Mouse (Mus musculus): Measurements from ENCODE around the gene Zfp598. TPM values are rescaled to one million over a fixed set of nuclear protein-coding genes. Genes with fewer than 3 reads are reported as not detected.

Zfp598 gene
- polyA plus RNA-seq, 1 experiment: 42.1 TPM

DNA sequence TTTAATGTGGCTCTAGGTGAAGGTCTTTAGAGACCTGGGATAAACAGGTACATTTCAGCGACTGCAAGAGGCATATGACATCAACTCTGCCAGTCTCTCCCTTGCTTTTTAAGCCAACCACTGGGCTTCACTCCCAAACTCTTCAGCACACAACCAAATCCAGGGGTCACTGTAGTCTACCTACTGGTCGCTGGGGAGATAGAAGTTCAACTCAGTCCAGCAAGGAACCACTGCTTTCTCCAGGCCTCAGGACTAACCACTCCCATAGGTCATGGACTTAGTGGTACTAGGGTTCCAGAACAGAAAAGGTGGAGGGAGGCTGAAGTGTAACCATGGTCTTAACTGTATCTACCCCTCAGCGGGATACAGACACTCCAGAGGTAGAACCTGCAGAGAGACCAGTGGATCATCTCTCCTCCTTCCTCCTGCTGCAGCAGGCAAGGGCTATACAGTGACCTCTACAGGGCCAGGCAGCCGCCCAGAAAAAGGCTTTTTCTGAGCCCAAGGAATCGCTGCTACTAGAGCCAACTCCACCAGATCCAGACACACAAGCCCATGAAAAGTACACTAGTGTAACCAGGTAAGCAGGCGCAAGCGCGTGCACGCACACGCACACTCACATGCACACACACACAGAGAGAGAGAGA, 20.6 kb upstream of the Zfp598 start:
- no peaks in the 10 kb centered on the region for H3K36me3 ChIP-seq (ENCODE audit: control insufficient read depth, insufficient read depth, low read length, poor library complexity, severe bottlenecking)
- H3K27ac ChIP-seq (ENCODE audit: insufficient read depth, low read length): no peak overlapping the region
- peaks cover 10% of the 10 kb centered on the region for H3K4me1 ChIP-seq (ENCODE audit: control insufficient read depth, insufficient read depth, low read length)
- no peak overlapping the region for H3K9ac ChIP-seq (ENCODE audit: low read depth, poor library complexity, severe bottlenecking)
- no peaks in the 10 kb centered on the region for H3K27me3 ChIP-seq (ENCODE audit: control insufficient read depth, insufficient read depth, low read length, poor library complexity, severe bottlenecking)
- TF ChIP-seq POLR2A (IDR thresholded peaks at IDR 0.05; ENCODE audit: insufficient read depth, low read length): no peak
- no peak for TF ChIP-seq CTCF (IDR thresholded peaks at IDR 0.05; ENCODE audit: low read depth, low read length)
- TF ChIP-seq EP300 (IDR thresholded peaks at IDR 0.05; ENCODE audit: insufficient read depth, low read depth, low read length): no peak
- no peak overlapping the region; the same call in 1 of the 2 replicates for H3K4me3 ChIP-seq (ENCODE audit: low read depth, low read length)
- no peaks in the 10 kb centered on the region for H3K9me3 ChIP-seq (replicated peaks; ENCODE audit: control insufficient read depth, insufficient read depth, low read length, poor library complexity, severe bottlenecking)

DNA sequence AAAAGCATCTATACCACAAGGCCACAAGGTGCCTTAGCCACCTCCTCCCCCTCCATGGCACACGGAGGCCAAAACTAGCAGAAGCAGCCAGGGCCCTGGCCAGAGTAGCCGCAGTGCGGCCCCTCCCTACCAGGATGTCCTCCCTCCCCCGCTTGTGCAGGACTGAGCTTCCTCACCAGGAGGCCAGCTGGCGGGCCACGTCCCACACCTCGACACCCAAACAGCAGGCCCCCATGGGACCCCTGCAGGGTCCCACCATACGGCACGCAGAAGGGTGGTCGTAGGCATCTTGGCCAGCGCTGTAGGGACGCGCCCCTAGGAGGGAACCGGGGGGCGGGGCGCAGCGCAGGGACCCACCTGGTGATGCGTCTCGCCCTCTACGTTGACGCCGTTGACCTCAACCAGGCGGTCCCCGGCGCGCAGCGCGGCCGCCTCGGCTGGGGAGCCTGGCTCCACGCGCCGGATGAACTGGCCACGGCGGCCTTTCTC, 19.9 kb upstream of the Zfp598 start:
- H3K4me3 ChIP-seq (ENCODE audit: low read depth, low read length): peak overlapping the region; percentile 68
- TF ChIP-seq POLR2A (IDR thresholded peaks at IDR 0.05; ENCODE audit: insufficient read depth, low read length) (no peak), EP300 (IDR thresholded peaks at IDR 0.05; ENCODE audit: insufficient read depth, low read depth, low read length) (no peak), CTCF (IDR thresholded peaks at IDR 0.05; ENCODE audit: low read depth, low read length) (no peak)
- H3K36me3 ChIP-seq (ENCODE audit: control insufficient read depth, insufficient read depth, low read length, poor library complexity, severe bottlenecking): no peaks in the 10 kb centered on the region
- H3K4me1 ChIP-seq (ENCODE audit: control insufficient read depth, insufficient read depth, low read length): peaks cover 8% of the 10 kb centered on the region
- no peaks in the 10 kb centered on the region for H3K27me3 ChIP-seq (ENCODE audit: control insufficient read depth, insufficient read depth, low read length, poor library complexity, severe bottlenecking)
- H3K9ac ChIP-seq (ENCODE audit: low read depth, poor library complexity, severe bottlenecking): peak overlapping the region; percentile 83
- H3K27ac ChIP-seq (ENCODE audit: insufficient read depth, low read length): no peak overlapping the region
- H3K9me3 ChIP-seq (replicated peaks; ENCODE audit: control insufficient read depth, insufficient read depth, low read length, poor library complexity, severe bottlenecking): no peaks in the 10 kb centered on the region

DNA sequence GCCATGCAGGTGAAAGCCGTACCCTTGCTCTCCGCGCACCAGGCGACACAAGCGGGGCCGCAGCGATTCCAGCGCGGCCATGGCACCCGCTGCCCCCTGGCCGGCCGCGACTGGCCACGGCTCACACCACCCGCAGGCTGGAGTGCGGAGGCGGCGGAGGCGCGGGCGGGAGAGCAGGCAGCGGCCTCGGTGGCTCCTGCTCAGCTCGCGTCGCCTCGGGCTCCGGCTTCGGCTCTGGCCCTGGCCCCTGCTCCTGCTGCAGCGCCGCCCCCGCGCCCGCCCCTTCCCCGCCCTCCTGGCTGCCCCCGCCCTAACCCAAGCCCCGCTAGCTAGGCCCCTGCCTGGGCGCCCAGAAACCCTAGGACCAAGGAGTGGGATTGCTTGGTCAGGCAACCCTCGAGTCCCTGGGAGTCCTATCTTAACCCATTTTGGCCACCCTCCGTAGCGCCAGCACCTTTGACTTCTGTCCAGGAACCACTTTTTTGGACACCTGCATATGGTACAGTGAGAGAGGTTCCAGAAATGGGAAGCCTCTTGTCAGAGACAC, 19.3 kb upstream of the Zfp598 start, which contains the start of gene Slc9a3r2:
Slc9a3r2 (minus strand) TSS at position 258 of the 547 bp plus-strand sequence.
- no peaks in the 10 kb centered on the region for H3K36me3 ChIP-seq (ENCODE audit: control insufficient read depth, insufficient read depth, low read length, poor library complexity, severe bottlenecking)
- no peaks in the 10 kb centered on the region for H3K9me3 ChIP-seq (replicated peaks; ENCODE audit: control insufficient read depth, insufficient read depth, low read length, poor library complexity, severe bottlenecking)
- no peak within 1 kb of the TSS for H3K27ac ChIP-seq (ENCODE audit: insufficient read depth, low read length)
- H3K9ac ChIP-seq (ENCODE audit: low read depth, poor library complexity, severe bottlenecking): peak within 1 kb of the TSS; percentile 83
- H3K4me3 ChIP-seq (ENCODE audit: low read depth, low read length): peak within 1 kb of the TSS; percentile 68
- no peaks in the 10 kb centered on the region for H3K27me3 ChIP-seq (ENCODE audit: control insufficient read depth, insufficient read depth, low read length, poor library complexity, severe bottlenecking)
- peaks cover 7% of the 10 kb centered on the region for H3K4me1 ChIP-seq (ENCODE audit: control insufficient read depth, insufficient read depth, low read length)
- no peak for TF ChIP-seq EP300 (IDR thresholded peaks at IDR 0.05; ENCODE audit: insufficient read depth, low read depth, low read length)
- no peak for TF ChIP-seq CTCF (IDR thresholded peaks at IDR 0.05; ENCODE audit: low read depth, low read length)
- no peak for TF ChIP-seq POLR2A (IDR thresholded peaks at IDR 0.05; ENCODE audit: insufficient read depth, low read length)

DNA sequence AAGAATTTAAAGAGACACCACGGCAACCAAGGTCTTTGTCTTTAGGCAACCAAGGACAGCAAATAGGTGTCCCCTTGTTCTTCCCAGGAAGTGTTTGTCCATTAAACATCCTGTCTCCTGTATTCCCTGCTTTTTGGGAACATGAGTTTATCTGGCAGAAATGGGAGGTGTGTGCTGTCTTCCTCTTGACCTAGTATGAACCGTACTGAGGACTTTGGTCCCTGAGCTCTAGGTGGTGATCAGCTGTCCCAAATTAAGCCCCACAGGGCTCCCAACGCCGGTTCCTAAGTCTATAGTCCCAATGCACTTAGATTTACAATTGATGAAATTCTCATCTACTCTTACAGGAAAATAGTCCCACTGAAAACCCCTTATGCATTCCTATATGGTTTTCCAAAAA, 18.7 kb upstream of the Zfp598 start:
- H3K9ac ChIP-seq (ENCODE audit: low read depth, poor library complexity, severe bottlenecking): peak overlapping the region; percentile 83; the same call in 1 of the 2 replicates

DNA sequence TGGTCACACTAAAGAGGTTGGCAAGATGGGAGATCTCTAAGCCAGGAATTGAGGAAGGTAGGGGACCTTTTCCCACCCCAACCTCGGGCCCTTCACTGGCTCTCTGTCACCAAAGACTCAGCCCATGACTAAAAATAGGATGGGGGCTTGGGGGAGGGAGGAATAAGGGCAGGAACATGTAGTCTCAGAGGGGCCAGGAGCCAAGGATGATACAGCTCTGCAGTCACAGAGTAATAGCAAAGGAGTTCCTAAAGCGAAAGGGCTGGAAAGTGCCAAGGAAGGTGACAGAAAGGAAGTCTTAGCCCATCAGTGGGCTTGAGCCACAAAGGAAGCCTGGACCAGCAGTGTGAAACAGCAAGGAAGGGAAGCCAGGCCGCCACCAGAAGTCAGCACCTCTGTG, 17.7 kb upstream of the Zfp598 start:
- TF ChIP-seq POLR2A (IDR thresholded peaks at IDR 0.05; ENCODE audit: insufficient read depth, low read length) (no peak), EP300 (IDR thresholded peaks at IDR 0.05; ENCODE audit: insufficient read depth, low read depth, low read length) (no peak), CTCF (IDR thresholded peaks at IDR 0.05; ENCODE audit: low read depth, low read length) (no peak)
- Histone ChIP-seq H3K4me1 (ENCODE audit: control insufficient read depth, insufficient read depth, low read length) (no peaks in the 10 kb centered on the region), H3K9ac (ENCODE audit: low read depth, poor library complexity, severe bottlenecking) (no peak overlapping the region), H3K27me3 (ENCODE audit: control insufficient read depth, insufficient read depth, low read length, poor library complexity, severe bottlenecking) (no peaks in the 10 kb centered on the region), H3K4me3 (ENCODE audit: low read depth, low read length) (no peak overlapping the region), H3K9me3 (replicated peaks; ENCODE audit: control insufficient read depth, insufficient read depth, low read length, poor library complexity, severe bottlenecking) (no peaks in the 10 kb centered on the region), H3K27ac (ENCODE audit: insufficient read depth, low read length) (no peak overlapping the region), H3K36me3 (ENCODE audit: control insufficient read depth, insufficient read depth, low read length, poor library complexity, severe bottlenecking) (no peaks in the 10 kb centered on the region)

More for the DNA sequence above, 18.7 kb upstream of the Zfp598 start:
- Histone ChIP-seq H3K9me3 (replicated peaks; ENCODE audit: control insufficient read depth, insufficient read depth, low read length, poor library complexity, severe bottlenecking) (no peaks in the 10 kb centered on the region), H3K4me3 (ENCODE audit: low read depth, low read length) (no peak overlapping the region), H3K36me3 (ENCODE audit: control insufficient read depth, insufficient read depth, low read length, poor library complexity, severe bottlenecking) (no peaks in the 10 kb centered on the region), H3K27me3 (ENCODE audit: control insufficient read depth, insufficient read depth, low read length, poor library complexity, severe bottlenecking) (no peaks in the 10 kb centered on the region), H3K4me1 (ENCODE audit: control insufficient read depth, insufficient read depth, low read length) (peaks cover 2% of the 10 kb centered on the region), H3K27ac (ENCODE audit: insufficient read depth, low read length) (no peak overlapping the region)
- no peak for TF ChIP-seq EP300 (IDR thresholded peaks at IDR 0.05; ENCODE audit: insufficient read depth, low read depth, low read length)
- TF ChIP-seq CTCF (IDR thresholded peaks at IDR 0.05; ENCODE audit: low read depth, low read length): no peak
- TF ChIP-seq POLR2A (IDR thresholded peaks at IDR 0.05; ENCODE audit: insufficient read depth, low read length): no peak

Data from ES-Bruce4 (cell line).